Mouse (Mus musculus): ENCODE measurements around the gene Abat. TPM values are rescaled to one million over a fixed set of nuclear protein-coding genes. Genes with fewer than 3 reads are reported as not detected.

Gene Abat
- 1.4 TPM in 1 of 4 replicates, not detected in the others for total RNA-seq (2023; ENCODE audit: inconsistent age)

DNA sequence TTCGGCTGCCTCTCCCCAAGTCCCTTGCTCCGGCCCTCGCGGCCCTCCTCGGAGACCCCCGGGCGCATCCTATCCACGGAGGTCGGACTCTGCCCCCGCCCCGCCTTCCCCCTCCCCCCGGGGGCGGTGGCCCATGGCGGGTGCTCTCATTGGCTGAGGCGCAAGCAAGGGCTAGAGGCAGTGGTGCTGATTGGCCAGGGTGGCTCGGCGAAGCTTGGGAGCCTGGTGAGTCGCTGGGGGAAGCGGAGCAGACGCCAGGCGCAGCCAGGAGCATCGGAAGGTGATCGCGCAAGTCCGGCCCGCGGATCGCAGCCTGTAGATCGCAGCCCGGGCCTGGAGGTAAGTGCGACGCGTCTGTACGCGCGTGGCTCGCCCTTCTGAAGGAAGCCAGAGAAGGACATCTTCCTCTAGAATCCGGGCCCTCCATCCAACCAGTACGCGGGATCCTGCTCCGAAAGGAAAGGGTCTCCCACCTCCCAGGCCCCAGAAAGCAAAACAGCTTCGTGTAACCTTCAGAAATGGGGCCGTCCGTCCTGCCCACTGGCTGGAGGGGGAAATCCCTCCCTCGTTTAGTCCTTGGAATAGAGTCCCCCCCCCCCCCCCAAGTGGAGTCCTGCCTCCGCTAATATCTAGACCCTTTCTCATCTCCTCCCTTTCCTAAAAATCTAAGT, at the start of gene Abat:
Gene Abat (plus strand): TSS at position 194 of the 671 bp plus-strand sequence.

DNA sequence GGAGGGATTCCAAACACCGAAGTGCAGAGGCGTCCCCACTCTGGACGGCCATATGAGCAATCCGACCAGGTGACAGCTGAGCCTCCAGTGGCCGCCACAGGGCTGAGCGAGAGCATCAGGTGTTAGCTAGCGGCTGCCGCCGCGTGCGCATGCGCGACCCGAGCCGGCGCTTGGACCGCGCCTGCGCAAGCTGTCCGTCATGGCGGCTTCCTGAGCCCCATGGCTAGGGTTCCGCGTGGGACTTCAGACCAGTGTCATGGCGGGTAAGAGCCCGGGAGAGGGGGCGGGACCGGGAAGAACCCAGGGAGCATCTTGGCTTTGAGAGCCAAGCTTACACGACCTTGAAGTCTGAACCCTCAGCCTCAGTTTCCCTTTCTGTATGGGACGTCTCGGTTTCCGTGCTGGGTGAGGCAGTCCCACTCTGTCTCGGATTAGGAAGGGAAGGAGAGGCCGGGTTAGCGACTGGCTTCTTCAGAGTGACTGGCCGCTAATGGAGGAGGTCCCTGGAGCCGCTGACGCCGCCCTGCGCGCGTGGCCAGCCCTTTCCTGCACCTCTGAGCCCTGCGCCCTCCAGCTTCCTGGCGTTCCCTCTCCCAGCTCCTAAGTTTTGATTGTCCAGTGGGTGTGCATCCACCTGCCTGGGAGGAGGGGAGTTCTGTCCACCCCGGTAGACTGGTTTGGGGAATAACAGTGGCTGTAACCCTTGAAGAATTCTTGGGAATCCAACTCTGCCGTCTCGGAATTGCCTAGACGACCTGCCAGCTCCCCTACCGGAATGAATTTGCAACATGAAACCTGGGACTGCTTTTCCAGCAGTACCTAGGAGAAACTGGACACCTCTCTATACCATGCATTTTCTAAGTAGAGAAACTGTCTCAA, 42.4 kb upstream of the Abat start, which contains the start of gene Mettl22:
Gene Mettl22 (plus strand): TSS at position 186 of the 879 bp plus-strand sequence.

GRCm38 (mm10) chr16:8637217-8638051, 124.2 kb downstream of the Abat start, which contains the start of the genes Pmm2 and Tmem186:
Gene Pmm2 (plus strand): TSS chr16:8637674.
Gene Tmem186 (minus strand): TSS chr16:8637712.

Other genes starting within 250 kb of the Abat start
- not detected in 4 replicates for gene Tmem114, start 88.3 kb upstream of the Abat start, total RNA-seq (2023; ENCODE audit: inconsistent age)
- gene Mettl22, start 42.6 kb upstream of the Abat start, total RNA-seq (2023; ENCODE audit: inconsistent age), result 17.2 to 23.2 TPM (median 21.9 TPM) in 4 replicates
- 75.0 to 85.1 TPM (median 83.6 TPM) in 4 replicates for gene Pmm2, start 124.2 kb downstream of the Abat start, total RNA-seq (2023; ENCODE audit: inconsistent age)
- 8.6 to 11.9 TPM (median 10.4 TPM) in 4 replicates for gene Tmem186, start 124.3 kb downstream of the Abat start, total RNA-seq (2023; ENCODE audit: inconsistent age)
- 17.7 to 22.2 TPM (median 18.6 TPM) in 4 replicates for gene Carhsp1, start 158.7 kb downstream of the Abat start, total RNA-seq (2023; ENCODE audit: inconsistent age)
- not detected in 4 replicates for gene Gm5767, start 167.3 kb downstream of the Abat start, total RNA-seq (2023; ENCODE audit: inconsistent age)

All from B cell, adult (primary cell).